Mouse (Mus musculus): ENCODE measurements at regions not wholly inside any gene's neighbourhood (a gene's known extent, or its start where the extent isn't known, plus 50 kb on each side); places are given as distances from the start of the nearest gene placed in this dataset.

GRCm38 (mm10) chr5:106367831-106368230, 90.1 kb downstream of the Barhl2 start:
- H3K36me3 ChIP-seq (ENCODE audit: control insufficient read depth, insufficient read depth, low read length): no peaks in the 10 kb centered on the region
- no peak overlapping the region for H3K4me3 ChIP-seq (ENCODE audit: low read depth, low read length)
- 33% methylated on average over 9 of the region's 9 CpGs for WGBS
- H3K4me1 ChIP-seq (ENCODE audit: control insufficient read depth, insufficient read depth, low read length): no peaks in the 10 kb centered on the region
- H3K27me3 ChIP-seq (ENCODE audit: control insufficient read depth, insufficient read depth, low read length): no peaks in the 10 kb centered on the region
- no peak overlapping the region for H3K9ac ChIP-seq (ENCODE audit: low read length)
- ATAC-seq (ENCODE audit: insufficient number of reproducible peaks, low FRiP score, low TSS enrichment, low read depth) (no peak), DNase-seq (ENCODE audit: low spot score) (no peak)
- H3K4me2 ChIP-seq (ENCODE audit: low read depth, severe bottlenecking): no peak overlapping the region
- H3K27ac ChIP-seq (replicated peaks; ENCODE audit: low read depth, low read length): no peak overlapping the region
- no peaks in the 10 kb centered on the region for H3K9me3 ChIP-seq (ENCODE audit: control insufficient read depth, low read length)

- Histone ChIP-seq H3K36me3 (ENCODE audit: control insufficient read depth, insufficient read depth, low read length) (no peaks in the 10 kb centered on the region), H3K4me1 (ENCODE audit: control insufficient read depth, insufficient read depth, low read length) (no peaks in the 10 kb centered on the region), H3K27ac (replicated peaks; ENCODE audit: low read depth, low read length) (no peak overlapping the region), H3K4me3 (ENCODE audit: low read depth, low read length) (no peak overlapping the region), H3K4me2 (ENCODE audit: low read depth, severe bottlenecking) (no peak overlapping the region), H3K9ac (ENCODE audit: low read length) (no peak overlapping the region), H3K9me3 (ENCODE audit: control insufficient read depth, low read length) (no peaks in the 10 kb centered on the region), H3K27me3 (ENCODE audit: control insufficient read depth, insufficient read depth, low read length) (no peaks in the 10 kb centered on the region)
- DNase-seq (ENCODE audit: low spot score): no peak
- no peak for ATAC-seq (ENCODE audit: insufficient number of reproducible peaks, low FRiP score, low TSS enrichment, low read depth)
- WGBS: 62% methylated on average over 5 of the region's 5 CpGs
Measured at GRCm38 (mm10) chr5:106367312-106367711, 90.7 kb downstream of the Barhl2 start.

GRCm38 (mm10) chr5:106366006-106366405, 92.0 kb downstream of the Barhl2 start:
- ATAC-seq (ENCODE audit: insufficient number of reproducible peaks, low FRiP score, low TSS enrichment, low read depth): no peak
- Histone ChIP-seq H3K27ac (replicated peaks; ENCODE audit: low read depth, low read length) (no peak overlapping the region), H3K9me3 (ENCODE audit: control insufficient read depth, low read length) (no peaks in the 10 kb centered on the region), H3K4me1 (ENCODE audit: control insufficient read depth, insufficient read depth, low read length) (no peaks in the 10 kb centered on the region), H3K9ac (ENCODE audit: low read length) (no peak overlapping the region), H3K27me3 (ENCODE audit: control insufficient read depth, insufficient read depth, low read length) (no peaks in the 10 kb centered on the region), H3K4me3 (ENCODE audit: low read depth, low read length) (no peak overlapping the region), H3K4me2 (ENCODE audit: low read depth, severe bottlenecking) (no peak overlapping the region), H3K36me3 (ENCODE audit: control insufficient read depth, insufficient read depth, low read length) (no peaks in the 10 kb centered on the region)
- 80% methylated on average over 7 of the region's 7 CpGs for WGBS
- no peak for DNase-seq (ENCODE audit: low spot score)

- ATAC-seq (ENCODE audit: insufficient number of reproducible peaks, low FRiP score, low TSS enrichment, low read depth) (no peak), DNase-seq (ENCODE audit: low spot score) (no peak)
- no peak overlapping the region for H3K9ac ChIP-seq (ENCODE audit: low read length)
- H3K9me3 ChIP-seq (ENCODE audit: control insufficient read depth, low read length): no peaks in the 10 kb centered on the region
- no peaks in the 10 kb centered on the region for H3K36me3 ChIP-seq (ENCODE audit: control insufficient read depth, insufficient read depth, low read length)
- no peaks in the 10 kb centered on the region for H3K27me3 ChIP-seq (ENCODE audit: control insufficient read depth, insufficient read depth, low read length)
- no peak overlapping the region for H3K4me2 ChIP-seq (ENCODE audit: low read depth, severe bottlenecking)
- no peaks in the 10 kb centered on the region for H3K4me1 ChIP-seq (ENCODE audit: control insufficient read depth, insufficient read depth, low read length)
- H3K27ac ChIP-seq (replicated peaks; ENCODE audit: low read depth, low read length): no peak overlapping the region
- WGBS: 49% methylated on average over 8 of the region's 8 CpGs
- no peak overlapping the region for H3K4me3 ChIP-seq (ENCODE audit: low read depth, low read length)
Measured at GRCm38 (mm10) chr5:106365094-106365493, 92.9 kb downstream of the Barhl2 start.

- Histone ChIP-seq H3K36me3 (ENCODE audit: control insufficient read depth, insufficient read depth, low read length) (no peaks in the 10 kb centered on the region), H3K4me1 (ENCODE audit: control insufficient read depth, insufficient read depth, low read length) (no peaks in the 10 kb centered on the region), H3K4me2 (ENCODE audit: low read depth, severe bottlenecking) (no peak overlapping the region), H3K9ac (ENCODE audit: low read length) (no peak overlapping the region), H3K27ac (replicated peaks; ENCODE audit: low read depth, low read length) (no peak overlapping the region), H3K27me3 (ENCODE audit: control insufficient read depth, insufficient read depth, low read length) (no peaks in the 10 kb centered on the region), H3K4me3 (ENCODE audit: low read depth, low read length) (no peak overlapping the region), H3K9me3 (ENCODE audit: control insufficient read depth, low read length) (no peaks in the 10 kb centered on the region)
- ATAC-seq (ENCODE audit: insufficient number of reproducible peaks, low FRiP score, low TSS enrichment, low read depth) (no peak), DNase-seq (ENCODE audit: low spot score) (no peak)
- 88% methylated on average over 8 of the region's 8 CpGs for WGBS
Measured at GRCm38 (mm10) chr5:106351348-106351747, 106.6 kb downstream of the Barhl2 start.

GRCm38 (mm10) chr5:106349851-106350515, 108.0 kb downstream of the Barhl2 start:
- no peak overlapping the region for H3K4me2 ChIP-seq (ENCODE audit: low read depth, severe bottlenecking)
- no peak overlapping the region for H3K27ac ChIP-seq (replicated peaks; ENCODE audit: low read depth, low read length)
- H3K4me3 ChIP-seq (ENCODE audit: low read depth, low read length): no peak overlapping the region
- H3K4me1 ChIP-seq (ENCODE audit: control insufficient read depth, insufficient read depth, low read length): no peaks in the 10 kb centered on the region
- no peaks in the 10 kb centered on the region for H3K36me3 ChIP-seq (ENCODE audit: control insufficient read depth, insufficient read depth, low read length)
- H3K27me3 ChIP-seq (ENCODE audit: control insufficient read depth, insufficient read depth, low read length): no peaks in the 10 kb centered on the region
- H3K9me3 ChIP-seq (ENCODE audit: control insufficient read depth, low read length): no peaks in the 10 kb centered on the region
- DNase-seq (ENCODE audit: low spot score): no peak
- no peak for ATAC-seq (ENCODE audit: insufficient number of reproducible peaks, low FRiP score, low TSS enrichment, low read depth)
- WGBS: 43% methylated on average over 10 of the region's 10 CpGs
- no peak overlapping the region for H3K9ac ChIP-seq (ENCODE audit: low read length)

- H3K4me1 ChIP-seq (ENCODE audit: control insufficient read depth, insufficient read depth, low read length): no peaks in the 10 kb centered on the region
- peak overlapping the region; percentile 0; the same call in 1 of the 2 replicates for H3K4me2 ChIP-seq (ENCODE audit: low read depth, severe bottlenecking)
- no peaks in the 10 kb centered on the region for H3K9me3 ChIP-seq (ENCODE audit: control insufficient read depth, low read length)
- H3K27ac ChIP-seq (replicated peaks; ENCODE audit: low read depth, low read length): no peak overlapping the region
- H3K36me3 ChIP-seq (ENCODE audit: control insufficient read depth, insufficient read depth, low read length): no peaks in the 10 kb centered on the region
- 5% methylated on average over 8 of the region's 8 CpGs for WGBS
- no peak for ATAC-seq (ENCODE audit: insufficient number of reproducible peaks, low FRiP score, low TSS enrichment, low read depth)
- no peak for DNase-seq (ENCODE audit: low spot score)
- no peak overlapping the region for H3K4me3 ChIP-seq (ENCODE audit: low read depth, low read length)
- H3K9ac ChIP-seq (ENCODE audit: low read length): no peak overlapping the region
- H3K27me3 ChIP-seq (ENCODE audit: control insufficient read depth, insufficient read depth, low read length): peaks cover 5% of the 10 kb centered on the region; the same call in 1 of the 2 replicates
Measured at GRCm38 (mm10) chr5:106344308-106344707, 113.7 kb downstream of the Barhl2 start.

GRCm38 (mm10) chr5:106343601-106344000, 114.4 kb downstream of the Barhl2 start:
- H3K36me3 ChIP-seq (ENCODE audit: control insufficient read depth, insufficient read depth, low read length): no peaks in the 10 kb centered on the region
- 22% methylated on average over 6 of the region's 6 CpGs for whole genome bisulfite sequencing
- H3K9me3 ChIP-seq (ENCODE audit: control insufficient read depth, low read length): no peaks in the 10 kb centered on the region
- DNase-seq (ENCODE audit: low spot score) (no peak), ATAC-seq (ENCODE audit: insufficient number of reproducible peaks, low FRiP score, low TSS enrichment, low read depth) (no peak)
- no peaks in the 10 kb centered on the region for H3K4me1 ChIP-seq (ENCODE audit: control insufficient read depth, insufficient read depth, low read length)
- H3K9ac ChIP-seq (ENCODE audit: low read length): no peak overlapping the region
- no peak overlapping the region for H3K4me2 ChIP-seq (ENCODE audit: low read depth, severe bottlenecking)
- H3K27me3 ChIP-seq (ENCODE audit: control insufficient read depth, insufficient read depth, low read length): peaks cover 5% of the 10 kb centered on the region; the same call in 1 of the 2 replicates
- H3K27ac ChIP-seq (replicated peaks; ENCODE audit: low read depth, low read length): no peak overlapping the region
- no peak overlapping the region for H3K4me3 ChIP-seq (ENCODE audit: low read depth, low read length)

- Histone ChIP-seq H3K9me3 (ENCODE audit: control insufficient read depth, low read length) (no peaks in the 10 kb centered on the region), H3K9ac (ENCODE audit: low read length) (no peak overlapping the region), H3K27me3 (ENCODE audit: control insufficient read depth, insufficient read depth, low read length) (peaks cover 5% of the 10 kb centered on the region; the same call in 1 of the 2 replicates)
Measured at GRCm38 (mm10) chr5:106341361-106341760, 116.6 kb downstream of the Barhl2 start.

More at GRCm38 (mm10) chr5:106341361-106341760, 116.6 kb downstream of the Barhl2 start:
- 62% methylated on average over 12 of the region's 12 CpGs for WGBS
- ATAC-seq (ENCODE audit: insufficient number of reproducible peaks, low FRiP score, low TSS enrichment, low read depth): no peak
- no peak overlapping the region for H3K27ac ChIP-seq (replicated peaks; ENCODE audit: low read depth, low read length)
- no peak overlapping the region for H3K4me3 ChIP-seq (ENCODE audit: low read depth, low read length)
- no peaks in the 10 kb centered on the region for H3K36me3 ChIP-seq (ENCODE audit: control insufficient read depth, insufficient read depth, low read length)
- no peaks in the 10 kb centered on the region for H3K4me1 ChIP-seq (ENCODE audit: control insufficient read depth, insufficient read depth, low read length)
- no peak for DNase-seq (ENCODE audit: low spot score)
- no peak overlapping the region for H3K4me2 ChIP-seq (ENCODE audit: low read depth, severe bottlenecking)
